Mouse (Mus musculus): Measurements from ENCODE around the gene Kif19a. TPM values are rescaled to one million over a fixed set of nuclear protein-coding genes. Genes with fewer than 3 reads are reported as not detected.

The Kif19a gene
- total RNA-seq, 2 experiments from 2014 or later: 2.7 to 2.9 TPM

GRCm38 (mm10) chr11:114802540-114803267 is 37.5 kb downstream of the Kif19a start:
- no peak for DNase-seq
- intact Hi-C loops (cut with DNase I): no loop called here

GRCm38 (mm10) chr11:114803990-114804389 is 38.8 kb downstream of the Kif19a start:
- DNase-seq: no peak
- intact Hi-C loops (cut with DNase I): no loop called here

- no peak for DNase-seq
- intact Hi-C loops (cut with DNase I): no loop called here
These were observed 41.8 kb downstream of the Kif19a start for GRCm38 (mm10) chr11:114807025-114807424.

GRCm38 (mm10) chr11:114807686-114808427 is 42.7 kb downstream of the Kif19a start:
- intact Hi-C loops (cut with DNase I): no loop called here

GRCm38 (mm10) chr11:114809371-114809770 is 44.2 kb downstream of the Kif19a start:
- intact Hi-C loops (cut with DNase I): no loop called here
- DNase-seq: no peak

More at GRCm38 (mm10) chr11:114807686-114808427, 42.7 kb downstream of the Kif19a start:
- peak; percentile 64 for DNase-seq

- no peak for DNase-seq
- intact Hi-C loops (cut with DNase I): loop anchor here (5.0 to 10.0 kb wide), 2 partner anchors 64 to 102 kb away; no protein-coding TSS in a partner anchor
These were observed 45.2 kb downstream of the Kif19a start for GRCm38 (mm10) chr11:114810344-114810743.

GRCm38 (mm10) chr11:114812731-114813240 is 47.6 kb downstream of the Kif19a start:
- peak; percentile 97 for DNase-seq
- intact Hi-C loops (cut with DNase I): loop anchor here (5.0 to 10.0 kb wide), 2 partner anchors 62 to 100 kb away; no protein-coding TSS in a partner anchor

- DNase-seq: peak; percentile 71
- intact Hi-C loops (cut with DNase I): loop anchor here (5.0 to 10.0 kb wide), 2 partner anchors 60 to 97 kb away; no protein-coding TSS in a partner anchor
These were observed 49.8 kb downstream of the Kif19a start for GRCm38 (mm10) chr11:114814873-114815592.

- no peak for DNase-seq
- intact Hi-C loops (cut with DNase I): loop anchor here (10.0 kb wide), 1 partner anchor 58 kb away; no protein-coding TSS in a partner anchor
These were observed 51.7 kb downstream of the Kif19a start for GRCm38 (mm10) chr11:114816934-114817333.

- intact Hi-C loops (cut with DNase I): loop anchor here (10.0 kb wide), 1 partner anchor 57 kb away; no protein-coding TSS in a partner anchor
- DNase-seq: no peak
These were observed 53.0 kb downstream of the Kif19a start for GRCm38 (mm10) chr11:114818185-114818584.

- intact Hi-C loops (cut with DNase I): loop anchor here (10.0 kb wide), 1 partner anchor 56 kb away; no protein-coding TSS in a partner anchor
- DNase-seq: no peak
These were observed 53.9 kb downstream of the Kif19a start for GRCm38 (mm10) chr11:114819110-114819509.

- DNase-seq: no peak
- intact Hi-C loops (cut with DNase I): no loop called here
These were observed 55.3 kb downstream of the Kif19a start for GRCm38 (mm10) chr11:114820444-114820843.

- no peak for DNase-seq
These were observed 56.1 kb downstream of the Kif19a start for GRCm38 (mm10) chr11:114821325-114821724.

GRCm38 (mm10) chr11:114822727-114823126 is 57.5 kb downstream of the Kif19a start:
- intact Hi-C loops (cut with DNase I): no loop called here
- peak; percentile 85 for DNase-seq

More at GRCm38 (mm10) chr11:114821325-114821724, 56.1 kb downstream of the Kif19a start:
- intact Hi-C loops (cut with DNase I): no loop called here

GRCm38 (mm10) chr11:114823199-114823725 is 58.1 kb downstream of the Kif19a start:
- intact Hi-C loops (cut with DNase I): no loop called here

GRCm38 (mm10) chr11:114826686-114827085 is 61.5 kb downstream of the Kif19a start:
- intact Hi-C loops (cut with DNase I): no loop called here
- no peak for DNase-seq

More at GRCm38 (mm10) chr11:114823199-114823725, 58.1 kb downstream of the Kif19a start:
- no peak for DNase-seq

- DNase-seq: peak; percentile 59
- intact Hi-C loops (cut with DNase I): no loop called here
These were observed 64.6 kb downstream of the Kif19a start for GRCm38 (mm10) chr11:114829499-114830432.

- intact Hi-C loops (cut with DNase I): no loop called here
- DNase-seq: no peak
These were observed 65.2 kb downstream of the Kif19a start for GRCm38 (mm10) chr11:114830433-114830773.

- intact Hi-C loops (cut with DNase I): no loop called here
- DNase-seq: no peak
These were observed 68.0 kb downstream of the Kif19a start for GRCm38 (mm10) chr11:114833166-114833565.

All from left cerebral cortex, postnatal 4 days (tissue).